Mouse (Mus musculus) cerebellum, adult 2 months (tissue): Measurements from ENCODE around the gene Mrps7.

Source experiments
- CTCF ChIP-seq: fragments of 200-500 bp; IDR thresholded peaks from 2 replicates; pipeline ENCODE4 v1.5.1; 2011; ENCODE audit warnings: low read depth, mild to moderate bottlenecking, control low read depth, low read length, moderate library complexity, borderline replicate concordance; ENCODE audit not compliant: insufficient read depth
- POLR2A ChIP-seq: fragments of 200-500 bp; IDR thresholded peaks from 2 replicates; pipeline ENCODE4 v1.6.1; 2011; ENCODE audit warnings: low read length, control low read depth, borderline replicate concordance; ENCODE audit not compliant: insufficient read depth

DNA sequence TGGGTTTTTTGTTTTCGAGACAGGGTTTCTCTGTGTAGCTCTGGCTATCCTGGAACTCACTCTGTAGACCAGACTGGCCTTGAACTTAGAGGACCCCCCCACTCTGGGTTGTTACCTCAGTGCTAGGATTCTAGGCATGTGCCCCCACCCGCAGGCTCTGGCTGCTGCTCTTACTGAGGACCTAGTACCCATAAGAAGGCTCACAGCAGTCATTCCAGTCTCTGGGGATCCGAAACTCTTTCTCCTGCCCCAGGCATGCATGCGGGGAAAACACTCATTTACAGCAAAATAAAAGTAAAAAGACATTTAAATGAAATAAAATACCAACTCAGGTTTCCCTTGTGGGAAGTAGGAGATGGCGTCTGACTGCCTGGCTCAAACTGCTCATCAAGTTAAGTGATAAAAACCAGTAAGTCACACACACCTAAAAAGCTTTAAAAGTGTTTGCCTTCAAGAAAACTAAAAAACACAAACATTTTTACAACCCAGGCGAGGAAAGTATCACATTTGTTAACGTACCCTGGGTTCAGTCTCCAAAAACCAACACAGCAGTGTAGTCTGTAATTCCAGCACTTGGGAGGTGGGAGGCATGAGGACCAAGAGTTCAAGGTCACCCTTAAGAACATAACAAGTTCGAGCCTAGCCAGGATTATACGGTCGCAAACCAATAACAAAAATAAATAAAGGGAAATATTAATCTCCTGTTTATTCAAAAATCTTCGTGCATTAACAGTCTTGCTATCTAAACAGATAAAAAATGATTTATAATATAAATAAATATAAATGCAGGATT lies 23.3 kb downstream of the Mrps7 start:
- no peak for TF ChIP-seq CTCF
- no peak for TF ChIP-seq POLR2A
